Mouse (Mus musculus) testis, adult 2 months (tissue): ENCODE data around the gene Msi1. TPM values are rescaled to one million over a fixed set of nuclear protein-coding genes. Genes with fewer than 3 reads are reported as not detected.

Experiments used
- H3K27ac ChIP-seq: fragments of 200-500 bp; 2 replicates; pipeline ENCODE4 v1.5.1; 2012; ENCODE audit warnings: low read depth, low read length; ENCODE audit not compliant: control insufficient read depth, insufficient read depth
- H3K27me3 ChIP-seq: fragments of 200-500 bp; 2 replicates; pipeline ENCODE4 v1.6.1; 2012; ENCODE audit warnings: mild to moderate bottlenecking, low read length, moderate library complexity; ENCODE audit not compliant: control insufficient read depth, insufficient read depth
- H3K36me3 ChIP-seq: fragments of 200-500 bp; 2 replicates; pipeline ENCODE4 v1.6.1; 2012; ENCODE audit warnings: mild to moderate bottlenecking, low read length; ENCODE audit not compliant: control insufficient read depth, insufficient read depth
- H3K4me1 ChIP-seq: fragments of 200-500 bp; 2 replicates; pipeline ENCODE4 v1.6.1; 2012; ENCODE audit warnings: low read length; ENCODE audit not compliant: control insufficient read depth, insufficient read depth
- H3K4me3 ChIP-seq: fragments of 200-500 bp; 2 replicates; pipeline ENCODE4 v1.5.1; 2012; ENCODE audit warnings: low read depth, mild to moderate bottlenecking, low read length, moderate library complexity, mixed read lengths; ENCODE audit not compliant: control insufficient read depth
- CTCF ChIP-seq: fragments of 200-500 bp; IDR thresholded peaks from 2 replicates; pipeline ENCODE4 v1.5.1; 2012; ENCODE audit warnings: low read depth, mild to moderate bottlenecking, inconsistent platforms, low read length, moderate library complexity; ENCODE audit not compliant: control insufficient read depth, insufficient read depth, insufficient replicate concordance
- POLR2A ChIP-seq: fragments of 200-500 bp; IDR thresholded peaks from 2 replicates; pipeline ENCODE4 v1.6.1; 2012; ENCODE audit warnings: low read depth, mild to moderate bottlenecking, inconsistent platforms, low read length, moderate library complexity; ENCODE audit not compliant: control insufficient read depth
- polyA plus RNA-seq: library from polyadenylated mRNA; depleted of rRNA; stranded (reverse); fragments of >200 nt; gene quantifications from 2 replicates; pipeline ENCODE4 v1.2.3, GENCODE M21; 2012

Msi1 gene
- polyA plus RNA-seq, 1 experiment: 61.9 TPM

- H3K4me1 ChIP-seq: peaks cover 17% of the 10 kb centered on the region
- H3K4me3 ChIP-seq: peak overlapping the region; percentile 91
- H3K27ac ChIP-seq: peak overlapping the region; percentile 100
- TF ChIP-seq POLR2A: peak; percentile 99
- TF ChIP-seq CTCF: no peak
- H3K36me3 ChIP-seq: no peaks in the 10 kb centered on the region
- no peaks in the 10 kb centered on the region for H3K27me3 ChIP-seq
Observed at GRCm38 (mm10) chr5:115488841-115489698, 59.7 kb downstream of the Msi1 start.

DNA sequence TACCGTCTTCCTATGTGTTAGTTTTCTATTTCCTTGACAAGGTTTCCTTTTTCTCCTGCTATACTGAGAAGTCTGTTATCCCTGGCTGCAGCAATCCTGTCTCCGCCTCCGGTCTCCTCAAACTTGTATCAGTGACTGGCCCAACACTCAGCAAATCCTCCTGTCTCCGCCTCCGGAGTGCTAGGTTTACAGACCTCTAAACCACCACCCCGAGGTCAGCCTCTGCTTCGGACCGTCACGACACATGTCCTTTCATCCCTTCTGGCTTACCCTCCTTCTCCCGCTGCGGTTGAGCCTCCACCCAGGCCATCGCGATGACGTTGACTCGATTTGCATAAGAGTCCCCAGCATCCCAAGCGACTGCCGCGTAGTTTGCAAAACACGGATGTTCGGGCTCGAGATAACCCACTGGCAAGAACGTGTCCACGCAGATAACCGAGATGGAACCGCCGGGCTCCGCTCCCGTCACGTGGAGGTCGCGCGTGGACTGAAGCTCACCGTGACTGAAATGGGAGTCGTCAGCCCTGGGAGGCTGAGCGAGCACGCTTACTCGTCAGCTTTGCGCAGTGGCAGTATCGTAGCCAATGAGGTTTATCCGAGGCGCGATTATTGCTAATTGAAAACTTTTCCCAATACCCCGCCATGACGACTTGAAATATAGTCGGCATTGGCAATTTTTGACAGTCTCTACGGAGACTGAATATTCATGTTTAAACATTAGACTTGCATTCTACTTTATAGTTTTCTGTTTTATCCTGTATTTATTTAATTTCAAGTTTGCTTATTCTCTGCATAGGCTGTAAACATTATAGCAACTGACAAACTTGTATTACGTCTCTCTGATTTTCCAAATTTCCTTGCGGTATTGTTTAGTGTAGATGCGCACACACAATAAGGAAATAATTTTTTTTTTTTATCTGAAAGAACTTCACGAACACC lies 60.6 kb downstream of the Msi1 start:
- Histone ChIP-seq H3K27ac (peak overlapping the region; percentile 100), H3K4me1 (peaks cover 14% of the 10 kb centered on the region), H3K4me3 (peak overlapping the region; percentile 91), H3K36me3 (no peaks in the 10 kb centered on the region), H3K27me3 (no peaks in the 10 kb centered on the region)
- TF ChIP-seq POLR2A (peak; percentile 98), CTCF (no peak; the same call in 1 of the 2 replicates)

- no peak for TF ChIP-seq POLR2A
- no peak for TF ChIP-seq CTCF
- Histone ChIP-seq H3K36me3 (no peaks in the 10 kb centered on the region), H3K4me1 (peaks cover 14% of the 10 kb centered on the region), H3K4me3 (no peak overlapping the region), H3K27ac (no peak overlapping the region), H3K27me3 (no peaks in the 10 kb centered on the region)
Observed at GRCm38 (mm10) chr5:115490638-115491000, 61.2 kb downstream of the Msi1 start.

GRCm38 (mm10) chr5:115491076-115491475 lies 61.7 kb downstream of the Msi1 start:
- no peak overlapping the region for H3K27ac ChIP-seq
- H3K4me1 ChIP-seq: peaks cover 11% of the 10 kb centered on the region
- H3K36me3 ChIP-seq: no peaks in the 10 kb centered on the region
- TF ChIP-seq POLR2A: no peak
- TF ChIP-seq CTCF: no peak
- no peaks in the 10 kb centered on the region for H3K27me3 ChIP-seq
- no peak overlapping the region for H3K4me3 ChIP-seq

DNA sequence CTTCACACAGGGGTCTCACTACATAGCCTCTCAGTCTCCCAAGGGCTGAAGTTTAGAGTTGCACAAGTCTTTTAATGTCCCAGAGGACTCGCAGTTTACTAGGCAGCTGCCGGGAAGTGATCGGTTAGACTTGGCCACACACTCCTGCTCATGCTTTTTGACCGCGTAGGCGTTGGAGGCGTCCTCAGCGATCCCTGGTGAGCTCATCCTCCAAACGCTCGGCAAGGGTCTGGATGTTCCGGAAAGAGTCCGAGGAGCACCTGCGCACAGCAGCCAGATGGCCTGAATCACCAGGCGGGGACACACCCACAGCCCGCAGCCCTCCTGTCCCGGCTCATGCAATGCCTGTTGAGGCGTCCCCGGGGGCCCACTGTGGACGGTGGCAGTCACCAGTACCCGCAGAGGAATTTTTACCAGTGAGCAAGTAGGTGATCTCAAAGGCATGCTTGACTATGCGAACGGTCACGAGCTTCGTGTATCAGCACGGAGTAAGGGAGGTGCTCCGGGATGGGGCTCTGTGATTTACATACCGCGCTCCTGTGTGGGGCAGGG lies 62.4 kb downstream of the Msi1 start:
- Histone ChIP-seq H3K4me1 (peaks cover 11% of the 10 kb centered on the region), H3K4me3 (peak overlapping the region; percentile 60)

GRCm38 (mm10) chr5:115492711-115493335 lies 63.4 kb downstream of the Msi1 start:
- TF ChIP-seq CTCF (no peak), POLR2A (no peak)
- no peak overlapping the region for H3K27ac ChIP-seq
- no peak overlapping the region for H3K4me3 ChIP-seq
- no peaks in the 10 kb centered on the region for H3K27me3 ChIP-seq
- H3K36me3 ChIP-seq: no peaks in the 10 kb centered on the region
- H3K4me1 ChIP-seq: peaks cover 11% of the 10 kb centered on the region

More for the DNA sequence above, 62.4 kb downstream of the Msi1 start:
- H3K27me3 ChIP-seq: no peaks in the 10 kb centered on the region
- H3K27ac ChIP-seq: peak overlapping the region; percentile 22; the same call in 1 of the 2 replicates
- no peak for TF ChIP-seq CTCF
- no peak for TF ChIP-seq POLR2A
- H3K36me3 ChIP-seq: no peaks in the 10 kb centered on the region
